Mouse (Mus musculus) embryonic facial prominence, embryonic 15.5 days (tissue): ENCODE data around the gene Sap30l. TPM values are rescaled to one million over a fixed set of nuclear protein-coding genes. Genes with fewer than 3 reads are reported as not detected.
A peak's percentile ranks its signal among the peaks of the same experiment; 100 is the strongest.
"Not testable (repeated sequence)": the region's sequence is repeated elsewhere in the genome, so short reads cannot be mapped to it uniquely, and the experiment has no call there.

Experiments
- ATAC-seq: fragments of 200-750 bp; cut with Nextera tagmentation; 2 replicates; pipeline ENCODE4 v1.8.0; 2017; ENCODE audit warnings: low read depth, moderate TSS enrichment; ENCODE audit not compliant: insufficient number of reproducible peaks, low FRiP score, low TSS enrichment
- H3K27ac ChIP-seq: fragments of 300-500 bp; sonication (generic); replicated peaks from 2 replicates; pipeline ENCODE4 v1.5.1; 2015; ENCODE audit warnings: mild to moderate bottlenecking, inconsistent platforms
- H3K27me3 ChIP-seq: fragments of 300-500 bp; sonication (generic); 2 replicates; pipeline ENCODE4 v1.6.1; 2015; ENCODE audit warnings: inconsistent platforms
- H3K36me3 ChIP-seq: fragments of 300-500 bp; sonication (generic); 2 replicates; pipeline ENCODE4 v1.6.1; 2015; ENCODE audit warnings: mild to moderate bottlenecking, inconsistent platforms
- H3K4me1 ChIP-seq: fragments of 300-500 bp; sonication (generic); 2 replicates; pipeline ENCODE4 v1.6.1; 2015; ENCODE audit warnings: inconsistent platforms
- H3K4me2 ChIP-seq: fragments of 300-500 bp; sonication (generic); replicated peaks from 2 replicates; pipeline ENCODE4 v1.6.1; 2015; ENCODE audit warnings: mild to moderate bottlenecking, inconsistent platforms
- H3K4me3 ChIP-seq: fragments of 300-500 bp; sonication (generic); replicated peaks from 2 replicates; pipeline ENCODE4 v1.5.1; 2015; ENCODE audit warnings: mild to moderate bottlenecking, inconsistent platforms
- H3K9ac ChIP-seq: fragments of 300-500 bp; sonication (generic); 2 replicates; pipeline ENCODE4 v1.6.1; 2015; ENCODE audit warnings: inconsistent platforms
- H3K9me3 ChIP-seq: fragments of 300-500 bp; sonication (generic); replicated peaks from 2 replicates; pipeline ENCODE4 v1.6.1; 2016; ENCODE audit warnings: inconsistent platforms
- WGBS: fragments of 180-500 bp; shearing (Covaris S2); methylation state at CpG from one replicate; pipeline ENCODE4 v1.1.7; 2015; 5-methylcytosine and 5-hydroxymethylcytosine counted together
- polyA plus RNA-seq: library from polyadenylated mRNA; unstranded; fragments of >200 nt; fragmentation: Nextera tagmentation; extraction: Ambion mirVana; gene quantifications from 2 replicates; pipeline ENCODE4 v1.2.1, GENCODE M21; 2015

The Sap30l gene
- polyA plus RNA-seq, 1 experiment from 2014 or later: 14.0 TPM

GRCm38 (mm10) chr11:57823159-57823558 lies 21.7 kb downstream of the Sap30l start:
- not testable (repeated sequence) for ATAC-seq, H3K36me3 ChIP-seq, H3K4me2 ChIP-seq, H3K4me3 ChIP-seq, H3K9me3 ChIP-seq, H3K27ac ChIP-seq, H3K9ac ChIP-seq
- peaks cover 11% of the 10 kb centered on the region for H3K4me1 ChIP-seq
- peaks cover 29% of the 10 kb centered on the region for H3K27me3 ChIP-seq
- 90% methylated on average over 2 of the region's 2 CpGs for WGBS

- H3K9me3 ChIP-seq: no peaks in the 10 kb centered on the region
- 70% methylated on average over 7 of the region's 7 CpGs for WGBS
- ATAC-seq: no peak
- H3K36me3 ChIP-seq: no peaks in the 10 kb centered on the region
- peaks cover 33% of the 10 kb centered on the region for H3K27me3 ChIP-seq
- peaks cover 12% of the 10 kb centered on the region for H3K4me1 ChIP-seq
- H3K4me3 ChIP-seq: no peak overlapping the region
- no peak overlapping the region for H3K4me2 ChIP-seq
- no peak overlapping the region for H3K9ac ChIP-seq
- no peak overlapping the region for H3K27ac ChIP-seq
These were observed 22.3 kb downstream of the Sap30l start for GRCm38 (mm10) chr11:57823714-57824113.

GRCm38 (mm10) chr11:57825234-57825633 lies 23.8 kb downstream of the Sap30l start:
- Histone ChIP-seq H3K4me1 (peaks cover 22% of the 10 kb centered on the region), H3K27me3 (peaks cover 49% of the 10 kb centered on the region)
- not testable (repeated sequence) for H3K27ac ChIP-seq, H3K36me3 ChIP-seq, H3K4me2 ChIP-seq, H3K9me3 ChIP-seq, H3K9ac ChIP-seq, H3K4me3 ChIP-seq, ATAC-seq
- WGBS: 36% methylated on average over 11 of the region's 11 CpGs

- no peak for ATAC-seq
- Histone ChIP-seq H3K36me3 (no peaks in the 10 kb centered on the region), H3K9ac (no peak overlapping the region), H3K4me3 (peak overlapping the region; percentile 34), H3K9me3 (no peaks in the 10 kb centered on the region), H3K4me2 (peak overlapping the region; percentile 55), H3K27me3 (peaks cover 69% of the 10 kb centered on the region), H3K4me1 (peaks cover 22% of the 10 kb centered on the region), H3K27ac (no peak overlapping the region)
- under 1% methylated on average over 41 of the region's 41 CpGs for WGBS
These were observed 25.8 kb downstream of the Sap30l start for GRCm38 (mm10) chr11:57827048-57827914.

GRCm38 (mm10) chr11:57827915-57828545 lies 26.6 kb downstream of the Sap30l start:
- H3K4me1 ChIP-seq: peaks cover 22% of the 10 kb centered on the region
- H3K27ac ChIP-seq: no peak overlapping the region
- ATAC-seq: no peak
- no peaks in the 10 kb centered on the region for H3K36me3 ChIP-seq
- WGBS: 1% methylated on average over 33 of the region's 33 CpGs
- peaks cover 77% of the 10 kb centered on the region for H3K27me3 ChIP-seq
- peak overlapping the region; percentile 55 for H3K4me2 ChIP-seq
- no peak overlapping the region for H3K9ac ChIP-seq
- H3K4me3 ChIP-seq: peak overlapping the region; percentile 34
- H3K9me3 ChIP-seq: no peaks in the 10 kb centered on the region

GRCm38 (mm10) chr11:57828955-57829870 lies 27.8 kb downstream of the Sap30l start:
- H3K36me3 ChIP-seq: no peaks in the 10 kb centered on the region
- no peaks in the 10 kb centered on the region for H3K9me3 ChIP-seq
- H3K27me3 ChIP-seq: peaks cover 88% of the 10 kb centered on the region
- H3K4me3 ChIP-seq: peak overlapping the region; percentile 17
- no peak for ATAC-seq
- no peak overlapping the region for H3K9ac ChIP-seq
- WGBS: 7% methylated on average over 53 of the region's 53 CpGs
- H3K27ac ChIP-seq: no peak overlapping the region
- H3K4me2 ChIP-seq: peak overlapping the region; percentile 35; the same call in 1 of the 2 replicates
- peaks cover 30% of the 10 kb centered on the region for H3K4me1 ChIP-seq

GRCm38 (mm10) chr11:57829871-57830775 lies 28.7 kb downstream of the Sap30l start:
- no peak overlapping the region for H3K4me2 ChIP-seq

GRCm38 (mm10) chr11:57831281-57831781 lies 29.9 kb downstream of the Sap30l start:
- H3K9me3 ChIP-seq: no peaks in the 10 kb centered on the region
- WGBS: 13% methylated on average over 31 of the region's 31 CpGs
- H3K27me3 ChIP-seq: peaks cover 97% of the 10 kb centered on the region
- no peak overlapping the region for H3K4me2 ChIP-seq
- H3K4me1 ChIP-seq: peaks cover 30% of the 10 kb centered on the region
- H3K27ac ChIP-seq: no peak overlapping the region
- H3K36me3 ChIP-seq: no peaks in the 10 kb centered on the region
- ATAC-seq: no peak
- 0 out of 2 replicates have a peak overlapping the region, but pooled peaks have one; percentile 5 for H3K4me3 ChIP-seq
- H3K9ac ChIP-seq: no peak overlapping the region

More at GRCm38 (mm10) chr11:57829871-57830775, 28.7 kb downstream of the Sap30l start:
- peaks cover 30% of the 10 kb centered on the region for H3K4me1 ChIP-seq
- no peak overlapping the region for H3K9ac ChIP-seq
- 42% methylated on average over 17 of the region's 17 CpGs for WGBS
- no peak overlapping the region for H3K27ac ChIP-seq
- H3K4me3 ChIP-seq: no peak overlapping the region
- no peak for ATAC-seq
- H3K27me3 ChIP-seq: peaks cover 89% of the 10 kb centered on the region
- no peaks in the 10 kb centered on the region for H3K9me3 ChIP-seq
- no peaks in the 10 kb centered on the region for H3K36me3 ChIP-seq

GRCm38 (mm10) chr11:57831861-57832260 lies 30.4 kb downstream of the Sap30l start:
- H3K4me1 ChIP-seq: peaks cover 33% of the 10 kb centered on the region

More at GRCm38 (mm10) chr11:57831861-57832260, 30.4 kb downstream of the Sap30l start:
- peaks cover 97% of the 10 kb centered on the region for H3K27me3 ChIP-seq
- 0 out of 2 replicates have a peak overlapping the region, but pooled peaks have one; percentile 5 for H3K4me3 ChIP-seq
- 0 out of 2 replicates have a peak, but pooled peaks have one; percentile 34 for ATAC-seq
- H3K36me3 ChIP-seq: no peaks in the 10 kb centered on the region
- WGBS: 24% methylated on average over 16 of the region's 16 CpGs
- no peak overlapping the region for H3K9ac ChIP-seq
- H3K4me2 ChIP-seq: no peak overlapping the region
- no peaks in the 10 kb centered on the region for H3K9me3 ChIP-seq
- no peak overlapping the region for H3K27ac ChIP-seq
